Mouse (Mus musculus): ENCODE measurements around the gene Pdgfd.
"Not testable (repeated sequence)": the region's sequence is repeated elsewhere in the genome, so short reads cannot be mapped to it uniquely, and the experiment has no call there.

The Pdgfd gene

DNA sequence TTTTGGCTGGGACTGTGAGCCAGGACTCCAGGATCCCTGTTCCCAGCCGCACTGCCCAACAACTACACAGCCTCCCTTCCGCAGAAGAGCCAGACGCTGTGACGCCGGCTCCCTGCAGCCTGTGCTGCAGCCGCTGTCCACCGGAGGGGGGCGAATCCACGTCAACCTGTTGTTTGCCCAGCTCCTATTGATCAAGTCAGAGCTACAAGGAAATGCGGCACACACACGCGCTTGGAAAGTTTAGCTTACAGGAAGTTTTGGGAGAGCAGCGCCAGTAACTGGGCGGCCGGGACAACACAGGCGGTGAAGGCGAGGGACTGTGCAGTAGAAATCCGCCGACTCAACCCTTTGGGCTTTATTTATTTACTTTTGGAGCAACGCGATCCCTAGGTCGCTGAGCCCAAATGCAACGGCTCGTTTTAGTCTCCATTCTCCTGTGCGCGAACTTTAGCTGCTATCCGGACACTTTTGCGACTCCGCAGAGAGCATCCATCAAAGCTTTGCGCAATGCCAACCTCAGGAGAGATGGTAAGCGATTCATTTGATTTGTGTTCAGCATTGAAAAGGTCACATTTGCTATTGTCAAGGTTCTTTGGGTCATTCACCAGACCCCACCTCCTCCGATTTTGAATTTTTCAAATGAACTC, at the start of gene Pdgfd:
Gene Pdgfd (plus strand): TSS at position 194 of the 647 bp plus-strand sequence.
- peak in 1 of 2 experiments; percentile 22 for DNase-seq (ENCODE audit: low spot score in 2 of 2)

DNA sequence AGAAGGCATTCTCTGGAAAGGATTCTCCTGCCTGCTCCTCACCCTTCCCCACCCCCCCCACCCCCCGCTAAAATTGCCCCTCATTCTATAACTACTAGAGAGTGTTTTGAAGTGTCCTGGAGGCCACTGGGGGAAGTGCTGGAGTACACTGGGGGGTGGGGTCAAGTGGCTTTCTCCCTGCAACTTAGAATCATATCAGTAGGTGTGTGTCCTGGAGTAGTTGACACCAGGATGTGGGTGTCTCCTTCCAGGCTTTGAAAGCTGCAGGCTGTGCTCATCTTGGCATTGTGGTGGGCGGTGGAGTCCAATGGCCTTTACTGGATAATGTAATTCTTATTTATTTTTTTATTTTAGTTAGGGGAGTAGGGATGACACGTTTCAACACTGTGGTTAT, 651 bp downstream of the Pdgfd start:
- no peak for DNase-seq (ENCODE audit: low spot score in 2 of 2)

DNA sequence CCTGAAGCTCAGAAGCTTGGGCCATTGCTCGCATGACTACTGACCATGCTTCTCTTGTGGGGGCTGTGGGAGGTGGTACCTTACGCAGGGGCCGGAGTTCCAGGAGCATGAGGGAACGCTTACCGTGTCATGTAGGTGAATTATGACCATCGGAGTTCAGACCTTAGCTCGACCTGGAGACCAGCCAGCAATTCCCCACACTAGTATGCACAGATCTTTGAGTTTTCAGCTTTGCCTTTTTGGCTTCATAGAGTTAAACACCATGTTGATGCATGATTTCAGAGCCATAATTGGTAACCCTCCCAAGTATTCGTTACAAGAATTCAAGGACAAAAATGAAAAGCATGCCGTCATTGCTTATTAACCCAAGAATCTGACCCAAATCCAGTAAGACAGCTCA, 2.6 kb downstream of the Pdgfd start:
- no peak for DNase-seq (ENCODE audit: low spot score in 2 of 2)

DNA sequence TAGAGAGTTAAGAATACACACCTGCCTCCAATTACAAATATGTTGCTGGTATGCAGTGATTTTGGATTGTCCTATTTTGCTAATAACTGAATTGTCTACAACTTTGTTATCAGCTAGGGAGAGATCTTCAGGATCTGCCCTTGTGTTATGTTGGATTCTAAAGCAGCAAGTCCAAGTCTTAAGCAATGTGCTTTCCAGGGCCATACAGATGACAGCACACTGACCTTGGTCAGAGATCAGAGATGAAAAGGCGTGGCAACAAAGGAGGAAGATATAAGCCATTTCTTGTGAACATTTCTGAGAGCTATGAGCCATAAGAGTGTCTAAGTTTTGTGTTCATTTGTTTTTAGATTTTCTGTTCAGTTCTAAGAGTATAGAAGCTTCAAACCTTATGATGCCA, 4.9 kb downstream of the Pdgfd start:
- no peak for DNase-seq (ENCODE audit: low spot score in 2 of 2)

DNA sequence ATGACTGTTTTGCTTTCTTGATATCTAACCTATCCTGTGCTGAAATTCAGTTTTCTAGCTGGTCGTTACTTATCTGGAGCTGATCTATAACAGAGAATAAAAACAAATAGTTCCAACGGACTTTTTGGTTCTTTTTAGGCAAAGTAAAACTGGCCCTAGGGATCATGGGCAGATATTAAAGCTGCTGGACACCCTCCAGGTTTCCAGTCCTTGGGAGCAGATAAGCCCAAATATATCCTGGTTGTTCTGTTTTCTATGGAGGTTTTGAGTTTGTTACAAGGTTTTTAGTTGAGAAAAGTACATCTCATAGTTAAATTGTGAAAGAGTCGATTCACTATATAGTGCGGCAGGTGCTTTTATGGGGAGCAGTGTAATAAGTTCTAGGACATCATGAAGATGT, 7.3 kb downstream of the Pdgfd start:
- no peak for DNase-seq (ENCODE audit: low spot score in 2 of 2)

DNA sequence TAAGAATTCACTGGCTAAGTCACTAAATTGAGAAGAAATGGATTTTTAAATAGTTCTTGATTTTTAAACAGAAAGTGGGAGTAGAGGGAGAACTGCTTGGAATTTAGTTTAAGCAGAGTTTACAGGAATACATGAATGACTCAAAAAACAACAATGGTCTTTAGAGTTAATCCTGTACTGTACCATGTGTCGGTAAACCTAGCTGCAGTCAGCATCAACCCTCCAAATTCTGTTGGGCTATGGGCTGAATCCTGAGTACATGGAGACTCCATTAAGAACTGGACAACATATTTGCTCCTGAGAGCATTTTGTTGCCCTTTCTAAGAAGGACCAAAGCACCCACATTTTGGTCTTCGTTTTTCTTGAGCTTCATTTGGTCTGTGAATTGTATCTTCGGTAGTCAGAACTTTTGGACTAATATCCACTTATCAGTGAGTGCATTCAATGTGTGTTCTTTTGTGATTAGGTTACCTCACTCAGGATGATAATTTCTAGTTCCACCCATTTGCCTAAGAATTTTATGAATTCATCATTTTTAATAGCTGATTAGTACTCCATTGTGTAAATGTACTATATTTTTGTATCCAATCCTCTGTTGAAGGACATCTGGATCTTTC, 14.0 kb downstream of the Pdgfd start:
- no peak for DNase-seq (ENCODE audit: low spot score in 2 of 2)

DNA sequence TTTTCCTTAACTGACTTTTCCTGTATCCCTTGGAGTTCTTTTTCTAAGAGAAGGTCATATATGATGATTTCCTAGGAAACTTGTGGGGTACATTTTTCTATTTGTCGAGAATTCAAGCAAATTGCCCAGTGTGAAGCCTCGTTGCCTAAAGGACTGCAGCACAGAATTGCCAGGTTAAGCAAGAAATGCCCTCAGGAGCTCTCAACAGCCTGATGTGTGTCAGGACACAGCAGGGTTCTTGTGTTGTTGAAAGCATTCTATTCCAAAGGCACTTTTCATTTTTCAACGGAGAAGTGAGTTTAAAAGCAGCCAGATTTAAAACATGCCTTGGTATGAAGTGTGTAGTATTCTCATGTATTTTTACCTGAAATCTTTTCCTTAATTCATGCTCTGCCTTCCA, 19.6 kb downstream of the Pdgfd start:
- DNase-seq (ENCODE audit: low spot score in 2 of 2), result no peak

DNA sequence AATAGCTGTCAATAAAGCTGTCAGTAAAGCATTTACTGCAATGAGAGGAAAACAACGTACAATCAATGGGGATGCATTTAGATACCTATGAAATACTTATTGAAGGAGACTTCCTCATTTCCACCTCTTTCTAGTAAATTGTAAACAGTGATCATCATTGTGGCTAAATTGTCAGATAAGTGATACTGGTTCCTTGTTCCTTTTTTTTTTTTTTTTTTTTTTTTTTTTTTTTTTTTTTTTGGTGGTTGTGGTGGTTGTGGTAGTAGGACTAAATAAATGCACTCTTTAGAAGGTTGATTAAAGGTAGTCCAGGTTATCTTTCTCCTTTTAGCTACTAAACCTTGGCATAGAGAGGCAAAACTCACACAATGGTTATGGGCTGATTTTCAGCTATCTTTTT, 25.0 kb downstream of the Pdgfd start:
- no peak for DNase-seq (ENCODE audit: low spot score in 2 of 2)

DNA sequence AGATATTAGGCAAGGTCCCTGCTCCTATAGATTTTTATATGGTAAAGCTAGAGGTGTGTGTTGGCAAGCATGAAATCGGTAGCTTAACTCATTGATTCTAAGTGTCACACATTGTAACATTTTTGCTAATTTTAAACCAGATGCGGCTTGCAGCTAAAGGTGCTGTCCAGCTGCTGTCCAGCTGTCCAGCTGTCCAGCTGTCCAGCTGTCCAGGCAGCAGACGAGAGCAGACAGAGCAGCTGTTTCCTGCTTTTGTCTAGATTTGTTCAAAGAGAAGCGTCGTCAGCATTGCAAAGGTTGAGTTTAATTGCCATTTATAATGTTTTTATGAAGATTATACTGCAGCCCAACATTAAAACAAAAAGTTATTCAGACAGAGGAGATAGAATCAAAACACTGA, 44.5 kb downstream of the Pdgfd start:
- DNase-seq (ENCODE audit: low spot score in 2 of 2), result no peak

DNA sequence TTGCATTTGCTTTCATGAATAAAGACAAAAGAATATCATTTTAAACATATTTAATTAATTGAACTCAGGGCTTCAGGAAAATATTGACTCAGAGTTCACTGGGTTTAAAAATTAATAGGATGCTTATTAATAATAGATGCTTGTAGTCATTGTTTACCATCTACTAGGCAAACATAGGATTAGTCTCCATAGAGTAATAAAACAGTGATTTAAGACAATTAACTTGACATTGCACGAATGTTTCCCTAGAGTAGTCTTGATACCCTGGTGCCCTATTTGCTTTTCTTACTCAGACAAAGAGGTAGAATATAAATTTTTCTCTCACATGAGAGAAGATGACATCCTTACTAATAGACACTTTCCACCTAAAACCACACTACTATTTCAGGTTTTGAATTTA, 49.1 kb downstream of the Pdgfd start:
- DNase-seq (ENCODE audit: low spot score in 2 of 2), result no peak

DNA sequence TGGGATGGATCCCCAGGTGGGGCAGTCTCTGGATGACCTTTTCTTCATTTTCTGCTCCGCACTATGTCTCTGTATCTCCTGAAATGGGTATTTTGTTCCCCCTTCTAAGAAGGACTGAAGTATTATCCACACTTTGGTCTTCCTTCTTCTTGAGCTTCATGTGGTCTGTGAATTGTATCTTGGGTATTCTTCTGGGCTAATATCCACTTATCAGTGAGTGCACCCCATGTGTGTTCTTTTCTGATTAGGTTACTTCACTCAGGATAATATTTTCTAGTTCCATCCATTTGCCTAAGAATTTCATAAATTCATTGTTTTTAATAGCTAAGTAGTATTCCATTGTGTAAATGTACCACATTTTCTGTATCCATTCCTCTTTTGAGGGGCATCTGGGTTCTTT, 67.6 kb downstream of the Pdgfd start:
- DNase-seq (ENCODE audit: low spot score in 2 of 2), result not testable (repeated sequence)

DNA sequence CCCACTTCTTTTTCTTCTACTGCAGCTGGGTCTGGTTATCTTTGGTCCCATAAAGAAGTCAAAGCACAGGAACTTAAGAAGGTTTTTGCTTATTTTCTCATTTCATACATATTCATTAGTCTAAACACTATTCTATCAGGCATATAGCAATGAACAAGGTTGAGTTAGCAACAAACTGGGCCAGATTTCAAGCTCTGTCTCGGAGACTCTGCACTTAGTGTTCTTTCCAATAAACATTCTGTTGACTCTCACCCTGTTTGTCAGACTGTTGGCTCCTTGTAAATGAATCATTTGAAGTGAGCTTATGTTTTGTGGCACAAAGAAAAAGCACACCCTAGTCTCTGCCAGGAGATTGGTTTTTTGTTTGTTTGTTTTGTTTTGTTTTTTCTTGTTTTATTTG, 81.9 kb downstream of the Pdgfd start:
- no peak for DNase-seq (ENCODE audit: low spot score in 2 of 2)

DNA sequence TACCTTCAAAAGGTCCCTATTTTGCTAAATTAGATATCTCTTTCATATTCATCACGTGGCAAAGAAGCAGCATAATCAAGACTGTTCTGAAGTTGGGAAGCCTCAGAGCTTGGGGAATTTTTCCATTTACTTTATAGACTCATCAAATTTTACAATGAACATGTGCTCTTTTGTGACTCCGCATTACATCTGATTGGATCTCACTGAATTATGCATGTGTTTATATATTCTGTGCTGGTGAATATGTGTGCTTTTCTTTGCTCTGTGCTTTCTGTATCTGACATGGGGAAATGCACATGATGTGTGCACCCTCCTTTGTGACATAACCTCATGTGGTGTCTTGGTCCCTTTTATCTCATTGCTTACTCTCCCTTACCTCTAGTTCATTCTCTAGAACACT, 83.6 kb downstream of the Pdgfd start:
- DNase-seq (ENCODE audit: low spot score in 2 of 2), result no peak

DNA sequence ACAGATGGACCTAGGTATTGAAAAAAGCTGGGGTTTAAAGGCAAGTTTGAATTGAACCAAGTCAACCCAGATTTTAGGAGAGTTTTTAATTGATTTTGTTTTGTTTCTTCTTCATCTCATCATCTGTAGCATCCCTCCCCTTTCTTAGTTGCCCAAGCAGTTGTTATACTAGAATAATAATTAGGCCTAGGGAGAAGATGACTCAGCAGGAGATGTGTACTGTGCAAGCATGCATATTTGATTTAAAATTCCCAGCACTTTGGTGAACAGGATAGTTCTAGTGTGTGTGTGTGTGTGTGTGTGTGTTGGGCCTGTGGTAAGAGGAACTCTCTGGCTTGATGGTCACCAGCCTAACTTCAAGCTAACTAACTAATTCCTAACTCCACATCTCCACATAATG, 88.7 kb downstream of the Pdgfd start:
- DNase-seq (ENCODE audit: low spot score in 2 of 2), result no peak

DNA sequence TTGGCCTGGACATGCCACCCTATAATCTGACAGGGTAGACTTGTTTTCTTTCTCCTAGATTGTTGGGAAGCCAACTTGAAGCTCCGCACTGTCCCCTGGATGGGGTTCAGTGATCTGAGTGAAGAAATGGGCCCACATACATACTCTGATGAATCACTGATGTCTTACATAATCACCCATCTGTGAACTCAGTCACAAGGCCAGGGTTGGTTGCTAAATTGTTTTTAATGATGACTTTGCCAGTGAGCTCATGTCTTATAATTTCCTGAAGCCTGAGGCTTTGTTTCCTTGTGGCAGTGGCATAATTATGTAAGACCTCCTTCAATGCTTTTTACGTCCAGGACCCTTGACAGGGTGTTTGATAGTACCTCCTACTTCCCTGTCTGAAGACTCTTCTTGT, 96.4 kb downstream of the Pdgfd start:
- no peak for DNase-seq (ENCODE audit: low spot score in 2 of 2)

DNA sequence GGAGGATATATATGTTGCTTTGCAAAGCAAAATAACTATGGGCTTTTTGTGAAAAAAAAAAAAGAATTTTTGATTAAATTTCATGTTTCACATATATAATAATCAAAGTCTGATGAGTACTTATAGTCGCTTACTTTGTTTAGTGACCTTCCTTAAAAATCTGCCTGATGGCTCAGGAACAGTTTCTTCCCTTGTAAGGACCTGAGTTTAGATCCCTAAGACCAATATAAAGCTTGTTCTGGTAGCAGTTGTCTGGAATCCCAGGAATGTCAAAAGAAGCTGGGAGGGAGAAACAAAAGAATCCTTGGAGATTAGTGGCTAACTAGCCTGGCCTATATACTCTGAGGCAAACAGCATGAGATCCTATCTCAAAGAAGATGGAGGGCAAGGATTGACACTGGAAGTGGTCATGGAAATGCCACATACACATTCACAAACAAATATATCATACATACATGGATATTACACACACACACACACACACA, 101.5 kb downstream of the Pdgfd start, which contains the start of gene Ddi1:
Gene Ddi1 (minus strand): TSS at position 51 of the 485 bp plus-strand sequence.
- DNase-seq (ENCODE audit: low spot score in 2 of 2), result no peak

DNA sequence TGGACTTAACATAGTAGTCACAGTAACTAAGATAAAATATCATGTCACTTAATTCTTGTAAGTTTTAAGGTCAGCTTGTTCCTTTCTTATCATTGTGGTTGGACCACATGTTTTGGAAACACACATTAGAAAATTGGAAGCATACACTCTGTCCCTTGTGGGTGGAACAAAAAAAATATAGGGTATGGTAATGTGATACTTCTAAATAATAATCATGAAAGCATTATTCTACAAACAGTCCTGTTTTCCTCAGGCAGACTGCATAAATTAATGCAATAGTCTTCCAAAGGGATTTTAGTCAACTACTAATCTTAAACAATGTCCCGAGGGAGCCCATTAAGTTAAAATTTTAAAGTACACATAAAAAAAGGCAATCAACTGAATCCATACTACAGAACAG, 108.0 kb downstream of the Pdgfd start:
- no peak for DNase-seq (ENCODE audit: low spot score in 2 of 2)

DNA sequence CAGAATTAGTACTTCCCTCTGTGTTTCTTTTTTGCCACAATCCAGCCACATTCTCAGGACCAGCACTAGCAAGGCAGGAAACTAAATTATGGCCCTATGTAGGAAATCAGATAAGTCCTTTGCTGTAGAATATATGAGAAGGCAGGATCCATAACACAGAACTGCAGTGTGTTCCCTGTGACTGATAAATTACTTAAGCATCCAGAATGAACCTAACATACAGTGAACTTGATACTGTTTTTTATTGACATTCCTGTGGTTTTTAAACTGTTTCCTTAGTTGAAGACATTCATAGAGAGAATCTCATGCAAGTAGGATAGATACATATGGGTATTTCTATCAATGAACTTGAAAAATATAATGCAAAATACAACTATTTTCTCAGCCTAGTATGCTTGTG, 109.1 kb downstream of the Pdgfd start:
- no peak for DNase-seq (ENCODE audit: low spot score in 2 of 2)

DNA sequence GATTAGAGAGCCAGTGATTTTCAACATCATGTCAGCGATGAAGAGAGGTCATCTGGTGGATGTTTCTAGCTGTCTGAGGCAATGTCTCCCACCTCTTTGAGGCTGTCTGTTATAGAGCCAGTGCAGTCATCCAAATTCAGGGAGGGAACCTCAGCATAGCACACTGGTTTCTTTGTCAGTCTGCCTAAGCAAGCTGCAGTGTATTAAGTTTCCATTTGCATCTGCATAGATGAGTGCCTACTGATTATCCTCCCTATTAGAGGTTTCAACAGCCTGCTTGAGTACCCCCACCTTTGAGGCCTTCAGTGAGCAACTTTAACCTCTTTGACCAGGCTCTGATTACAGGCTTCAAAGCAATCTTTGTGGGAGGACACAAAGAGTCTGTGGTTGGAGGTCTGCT, 118.4 kb downstream of the Pdgfd start:
- DNase-seq (ENCODE audit: low spot score in 2 of 2), result no peak

DNA sequence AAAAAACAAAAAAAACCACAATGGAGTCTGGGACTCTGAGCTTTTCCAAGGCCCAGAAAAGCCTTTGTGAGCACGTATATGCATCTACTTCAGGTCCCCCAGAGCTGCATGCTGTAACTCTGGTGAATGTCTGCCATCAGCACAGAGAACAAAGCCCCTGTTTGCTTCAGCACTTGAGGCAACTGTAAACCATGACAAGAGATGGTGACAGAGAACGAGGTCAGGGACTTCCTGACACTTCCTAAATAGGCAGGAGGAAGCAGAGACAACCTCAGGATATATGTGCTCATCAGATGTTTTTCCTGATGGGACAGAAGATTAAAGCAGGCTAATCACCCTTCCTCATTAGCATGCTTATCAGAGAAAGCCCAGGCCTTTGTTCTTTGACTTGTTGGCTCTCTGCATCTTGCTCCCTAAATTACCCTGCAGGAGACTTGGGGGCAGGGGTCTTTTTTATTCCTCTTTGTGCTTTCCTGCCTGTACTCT, 120.9 kb downstream of the Pdgfd start:
- no peak for DNase-seq (ENCODE audit: low spot score in 2 of 2)

DNA sequence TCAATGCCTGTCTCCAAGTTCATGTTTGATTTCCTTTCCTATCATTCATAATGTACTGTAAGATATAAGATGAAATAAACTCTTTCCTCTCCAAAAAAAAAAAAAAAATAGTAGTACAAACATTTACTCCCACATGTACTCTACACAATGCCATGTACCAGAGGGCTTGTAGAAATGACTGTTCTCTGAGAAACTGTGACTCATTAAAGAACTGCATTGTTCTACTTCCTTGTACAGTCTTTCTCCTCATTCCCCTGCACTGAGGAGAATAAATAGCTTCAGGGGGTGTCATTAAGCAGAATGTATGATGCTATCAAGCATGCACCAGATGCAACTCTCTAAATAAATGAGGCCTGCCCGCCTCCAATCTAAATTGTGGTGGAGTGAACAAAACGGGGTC, 130.2 kb downstream of the Pdgfd start:
- no peak for DNase-seq (ENCODE audit: low spot score in 2 of 2)

DNA sequence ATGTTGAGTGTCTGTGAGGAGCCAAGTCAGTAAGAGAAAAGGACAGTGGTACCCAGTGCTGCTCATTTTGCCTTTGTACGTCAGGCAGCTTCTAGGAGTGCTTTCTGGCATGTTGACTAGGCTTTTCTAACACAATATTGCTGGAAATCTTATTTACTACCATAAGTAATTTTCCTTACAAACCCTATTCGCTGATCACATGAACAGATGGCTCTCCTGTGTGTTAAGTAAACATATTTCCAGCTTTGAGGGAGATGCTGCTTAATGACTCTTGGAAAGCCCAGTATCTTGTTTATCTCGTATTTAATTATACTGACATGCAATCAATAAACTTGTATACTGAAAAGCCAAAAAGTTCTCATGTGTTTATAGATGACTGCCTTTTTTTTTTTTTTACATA, 133.7 kb downstream of the Pdgfd start:
- DNase-seq (ENCODE audit: low spot score in 2 of 2), result no peak

DNA sequence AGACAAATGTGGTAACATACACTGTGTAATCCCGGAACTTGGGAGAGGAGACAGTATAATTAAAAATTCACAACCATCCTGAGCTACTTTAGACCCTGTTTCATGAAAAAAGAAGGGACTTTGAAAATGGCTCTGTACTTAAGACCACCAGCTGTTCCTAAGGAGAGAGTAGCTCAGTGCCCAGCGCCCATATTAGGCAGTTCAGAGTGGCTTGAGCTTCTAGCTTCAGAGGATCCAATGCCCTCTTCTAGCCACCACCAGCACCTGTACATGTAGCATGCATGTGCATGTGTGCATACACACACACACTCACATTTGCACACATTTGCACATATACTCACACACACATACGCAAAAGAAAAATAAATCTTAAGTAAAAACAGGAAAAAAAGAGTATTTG, 136.2 kb downstream of the Pdgfd start:
- no peak for DNase-seq (ENCODE audit: low spot score in 2 of 2)

DNA sequence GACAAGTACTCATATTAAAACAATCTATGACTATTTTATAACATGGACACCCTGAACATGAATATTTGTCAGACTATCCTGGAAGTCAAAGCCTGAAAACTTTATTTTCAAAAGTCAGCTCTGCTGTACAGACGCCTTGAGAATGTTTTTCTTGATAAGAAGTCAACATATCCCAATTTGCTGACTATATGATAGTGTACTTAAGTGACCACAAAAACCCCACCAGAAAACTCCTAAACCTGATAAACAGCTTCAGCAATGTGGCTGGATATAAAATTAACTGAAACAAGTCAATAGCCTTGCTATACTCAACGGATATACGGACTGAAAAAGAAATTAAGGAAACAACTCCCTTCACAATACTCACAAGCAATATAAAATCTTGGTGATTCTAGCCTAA, 137.5 kb downstream of the Pdgfd start:
- DNase-seq (ENCODE audit: low spot score in 2 of 2), result no peak
